Mouse (Mus musculus): Measurements from ENCODE around the gene Palld. TPM values are rescaled to one million over a fixed set of nuclear protein-coding genes. Genes with fewer than 3 reads are reported as not detected.

Gene Palld
- polyA plus RNA-seq, 1 experiment, result 58.2 TPM

- Histone ChIP-seq H3K36me3 (ENCODE audit: control insufficient read depth, insufficient read depth, low read length) (no peaks in the 10 kb centered on the region), H3K4me1 (ENCODE audit: control insufficient read depth, insufficient read depth, insufficient read length, low read length) (no peaks in the 10 kb centered on the region), H3K27me3 (ENCODE audit: control insufficient read depth, insufficient read depth, low read length) (no peaks in the 10 kb centered on the region), H3K4me3 (ENCODE audit: low read depth, low read length) (no peak overlapping the region), H3K27ac (ENCODE audit: insufficient read depth, low read depth, low read length) (no peak overlapping the region)
- WGBS, result 55% methylated on average over 2 of the region's 2 CpGs
- TF ChIP-seq CTCF (IDR thresholded peaks at IDR 0.05; ENCODE audit: extremely low read depth, insufficient read length, insufficient replicate concordance, low read depth, low read length), result no peak
- TF ChIP-seq POLR2A (IDR thresholded peaks at IDR 0.05; ENCODE audit: low read depth, low read length), result no peak
These were observed 99.7 kb downstream of the Palld start for GRCm38 (mm10) chr8:61802840-61803239.

- no peaks in the 10 kb centered on the region for H3K27me3 ChIP-seq (ENCODE audit: control insufficient read depth, insufficient read depth, low read length)
- no peak overlapping the region for H3K4me3 ChIP-seq (ENCODE audit: low read depth, low read length)
- WGBS, result 66% methylated on average over 1 of the region's 1 CpGs
- H3K4me1 ChIP-seq (ENCODE audit: control insufficient read depth, insufficient read depth, insufficient read length, low read length), result no peaks in the 10 kb centered on the region
- TF ChIP-seq POLR2A (IDR thresholded peaks at IDR 0.05; ENCODE audit: low read depth, low read length) (no peak), CTCF (IDR thresholded peaks at IDR 0.05; ENCODE audit: extremely low read depth, insufficient read length, insufficient replicate concordance, low read depth, low read length) (no peak)
- H3K27ac ChIP-seq (ENCODE audit: insufficient read depth, low read depth, low read length), result no peak overlapping the region
- no peaks in the 10 kb centered on the region for H3K36me3 ChIP-seq (ENCODE audit: control insufficient read depth, insufficient read depth, low read length)
These were observed 105.0 kb downstream of the Palld start for GRCm38 (mm10) chr8:61797391-61797947.

- Histone ChIP-seq H3K36me3 (ENCODE audit: control insufficient read depth, insufficient read depth, low read length) (no peaks in the 10 kb centered on the region), H3K4me1 (ENCODE audit: control insufficient read depth, insufficient read depth, insufficient read length, low read length) (no peaks in the 10 kb centered on the region), H3K27ac (ENCODE audit: insufficient read depth, low read depth, low read length) (no peak overlapping the region), H3K4me3 (ENCODE audit: low read depth, low read length) (no peak overlapping the region), H3K27me3 (ENCODE audit: control insufficient read depth, insufficient read depth, low read length) (no peaks in the 10 kb centered on the region)
- 90% methylated on average over 7 of the region's 7 CpGs for WGBS
- no peak for TF ChIP-seq CTCF (IDR thresholded peaks at IDR 0.05; ENCODE audit: extremely low read depth, insufficient read length, insufficient replicate concordance, low read depth, low read length)
- TF ChIP-seq POLR2A (IDR thresholded peaks at IDR 0.05; ENCODE audit: low read depth, low read length), result no peak
These were observed 105.9 kb downstream of the Palld start for GRCm38 (mm10) chr8:61796537-61797050.

- no peaks in the 10 kb centered on the region for H3K4me1 ChIP-seq (ENCODE audit: control insufficient read depth, insufficient read depth, insufficient read length, low read length)
- 77% methylated on average over 3 of the region's 3 CpGs for WGBS
- H3K4me3 ChIP-seq (ENCODE audit: low read depth, low read length), result no peak overlapping the region
- H3K27me3 ChIP-seq (ENCODE audit: control insufficient read depth, insufficient read depth, low read length), result no peaks in the 10 kb centered on the region
- no peaks in the 10 kb centered on the region for H3K36me3 ChIP-seq (ENCODE audit: control insufficient read depth, insufficient read depth, low read length)
- no peak for TF ChIP-seq POLR2A (IDR thresholded peaks at IDR 0.05; ENCODE audit: low read depth, low read length)
- no peak for TF ChIP-seq CTCF (IDR thresholded peaks at IDR 0.05; ENCODE audit: extremely low read depth, insufficient read length, insufficient replicate concordance, low read depth, low read length)
- no peak overlapping the region for H3K27ac ChIP-seq (ENCODE audit: insufficient read depth, low read depth, low read length)
These were observed 112.5 kb downstream of the Palld start for GRCm38 (mm10) chr8:61789946-61790345.

GRCm38 (mm10) chr8:61789289-61789688 is 113.2 kb downstream of the Palld start:
- Histone ChIP-seq H3K4me3 (ENCODE audit: low read depth, low read length) (no peak overlapping the region), H3K4me1 (ENCODE audit: control insufficient read depth, insufficient read depth, insufficient read length, low read length) (no peaks in the 10 kb centered on the region), H3K27me3 (ENCODE audit: control insufficient read depth, insufficient read depth, low read length) (no peaks in the 10 kb centered on the region), H3K27ac (ENCODE audit: insufficient read depth, low read depth, low read length) (no peak overlapping the region), H3K36me3 (ENCODE audit: control insufficient read depth, insufficient read depth, low read length) (no peaks in the 10 kb centered on the region)
- 90% methylated on average over 5 of the region's 5 CpGs for WGBS
- TF ChIP-seq CTCF (IDR thresholded peaks at IDR 0.05; ENCODE audit: extremely low read depth, insufficient read length, insufficient replicate concordance, low read depth, low read length) (no peak), POLR2A (IDR thresholded peaks at IDR 0.05; ENCODE audit: low read depth, low read length) (no peak)

GRCm38 (mm10) chr8:61782931-61783491 is 119.5 kb downstream of the Palld start:
- Histone ChIP-seq H3K27ac (ENCODE audit: insufficient read depth, low read depth, low read length) (no peak overlapping the region), H3K4me3 (ENCODE audit: low read depth, low read length) (no peak overlapping the region), H3K4me1 (ENCODE audit: control insufficient read depth, insufficient read depth, insufficient read length, low read length) (no peaks in the 10 kb centered on the region), H3K36me3 (ENCODE audit: control insufficient read depth, insufficient read depth, low read length) (no peaks in the 10 kb centered on the region), H3K27me3 (ENCODE audit: control insufficient read depth, insufficient read depth, low read length) (no peaks in the 10 kb centered on the region)
- no peak for TF ChIP-seq CTCF (IDR thresholded peaks at IDR 0.05; ENCODE audit: extremely low read depth, insufficient read length, insufficient replicate concordance, low read depth, low read length)
- TF ChIP-seq POLR2A (IDR thresholded peaks at IDR 0.05; ENCODE audit: low read depth, low read length), result no peak
- 77% methylated on average over 7 of the region's 7 CpGs for WGBS

- WGBS, result 75% methylated on average over 5 of the region's 5 CpGs
- TF ChIP-seq CTCF (IDR thresholded peaks at IDR 0.05; ENCODE audit: extremely low read depth, insufficient read length, insufficient replicate concordance, low read depth, low read length) (no peak), POLR2A (IDR thresholded peaks at IDR 0.05; ENCODE audit: low read depth, low read length) (no peak)
- Histone ChIP-seq H3K36me3 (ENCODE audit: control insufficient read depth, insufficient read depth, low read length) (no peaks in the 10 kb centered on the region), H3K27me3 (ENCODE audit: control insufficient read depth, insufficient read depth, low read length) (no peaks in the 10 kb centered on the region), H3K27ac (ENCODE audit: insufficient read depth, low read depth, low read length) (no peak overlapping the region), H3K4me1 (ENCODE audit: control insufficient read depth, insufficient read depth, insufficient read length, low read length) (no peaks in the 10 kb centered on the region), H3K4me3 (ENCODE audit: low read depth, low read length) (no peak overlapping the region)
These were observed 121.7 kb downstream of the Palld start for GRCm38 (mm10) chr8:61780652-61781257.

Measured in small intestine, adult 2 months (tissue).